Mouse (Mus musculus): Measurements from ENCODE around the gene Ifitm3. TPM values are rescaled to one million over a fixed set of nuclear protein-coding genes. Genes with fewer than 3 reads are reported as not detected.
"Not testable (repeated sequence)": the region's sequence is repeated elsewhere in the genome, so short reads cannot be mapped to it uniquely, and the experiment has no call there.

Ifitm3 gene
- total RNA-seq, 2 experiments from 2014 or later = 13.0 TPM

DNA sequence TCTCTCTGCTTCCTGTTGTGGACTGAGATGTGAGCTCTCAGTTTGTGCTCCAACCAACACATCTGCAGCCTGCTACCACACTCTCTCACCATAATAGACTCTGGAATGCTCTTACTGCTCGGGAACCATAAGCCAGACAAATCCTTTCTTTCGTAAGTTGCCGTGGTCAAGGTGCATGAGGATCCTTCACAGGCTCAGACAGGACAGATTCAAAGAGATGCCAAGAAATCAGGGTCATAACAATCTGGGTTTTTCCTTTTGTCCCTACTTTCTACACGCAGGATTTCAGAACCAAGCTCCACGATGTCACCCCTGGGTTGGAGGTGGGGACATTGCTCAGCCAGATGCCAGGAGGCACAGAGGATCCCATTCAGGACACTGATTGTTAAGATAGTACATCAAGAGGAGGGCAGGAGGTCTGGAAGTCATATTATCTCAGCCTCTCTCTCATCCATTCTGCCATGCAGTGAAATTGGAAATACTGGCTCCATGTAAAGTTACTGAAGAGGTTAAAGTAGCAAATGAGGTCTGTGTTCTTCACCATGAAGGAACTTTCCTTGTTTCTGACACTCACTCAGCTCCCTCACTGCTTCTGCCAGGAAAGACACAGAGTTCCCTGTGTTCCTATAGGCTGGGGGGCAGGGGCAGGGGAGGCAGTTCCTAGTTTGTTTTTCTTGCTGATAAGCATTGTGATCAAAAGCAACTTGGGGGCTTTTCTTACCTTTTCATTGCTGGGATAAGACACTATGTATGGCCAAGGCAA, 7.1 kb downstream of the Ifitm3 start:
- no peak for DNase-seq (ENCODE audit: low spot score in 2 of 2)

DNA sequence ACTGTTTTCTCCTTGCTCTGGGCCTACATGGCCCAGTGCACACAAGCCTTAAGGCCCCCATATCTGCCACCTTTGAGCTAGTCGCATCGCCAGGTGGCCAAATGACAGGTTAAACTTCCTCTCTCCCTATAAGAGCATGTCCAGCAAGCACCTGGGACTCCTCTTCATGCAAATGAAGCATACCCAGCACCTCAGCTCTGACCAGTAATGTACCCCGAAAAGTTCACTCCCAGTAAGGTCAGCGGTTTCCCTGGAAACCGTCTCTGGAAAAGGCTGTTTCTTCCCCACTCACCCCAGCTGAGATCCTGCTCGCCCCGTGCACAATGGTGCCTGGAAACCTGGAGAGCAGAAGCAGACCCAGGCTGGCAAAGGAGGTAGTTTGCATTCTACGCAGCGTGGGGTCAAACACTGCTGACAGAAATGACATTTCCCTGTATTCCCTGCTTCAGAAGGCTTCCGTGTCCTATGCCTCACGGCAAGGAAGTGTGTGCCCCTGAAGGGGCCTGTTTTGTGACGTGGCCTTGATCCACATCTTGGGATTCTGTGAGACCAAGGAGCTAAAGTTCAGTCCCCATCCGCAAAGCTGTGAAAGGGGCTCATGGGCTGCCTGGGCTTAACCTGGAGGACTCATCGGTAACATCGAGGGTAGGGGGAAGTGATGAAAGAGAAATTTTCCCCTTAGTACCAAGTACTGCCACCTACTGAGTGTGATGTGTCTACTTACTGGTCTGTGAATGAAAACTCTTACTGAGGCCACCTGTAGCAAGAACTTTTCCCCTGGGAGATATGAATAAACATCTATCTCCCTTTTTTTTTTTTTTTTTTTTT, 9.5 kb downstream of the Ifitm3 start:
- no peak for DNase-seq (ENCODE audit: low spot score in 2 of 2)

DNA sequence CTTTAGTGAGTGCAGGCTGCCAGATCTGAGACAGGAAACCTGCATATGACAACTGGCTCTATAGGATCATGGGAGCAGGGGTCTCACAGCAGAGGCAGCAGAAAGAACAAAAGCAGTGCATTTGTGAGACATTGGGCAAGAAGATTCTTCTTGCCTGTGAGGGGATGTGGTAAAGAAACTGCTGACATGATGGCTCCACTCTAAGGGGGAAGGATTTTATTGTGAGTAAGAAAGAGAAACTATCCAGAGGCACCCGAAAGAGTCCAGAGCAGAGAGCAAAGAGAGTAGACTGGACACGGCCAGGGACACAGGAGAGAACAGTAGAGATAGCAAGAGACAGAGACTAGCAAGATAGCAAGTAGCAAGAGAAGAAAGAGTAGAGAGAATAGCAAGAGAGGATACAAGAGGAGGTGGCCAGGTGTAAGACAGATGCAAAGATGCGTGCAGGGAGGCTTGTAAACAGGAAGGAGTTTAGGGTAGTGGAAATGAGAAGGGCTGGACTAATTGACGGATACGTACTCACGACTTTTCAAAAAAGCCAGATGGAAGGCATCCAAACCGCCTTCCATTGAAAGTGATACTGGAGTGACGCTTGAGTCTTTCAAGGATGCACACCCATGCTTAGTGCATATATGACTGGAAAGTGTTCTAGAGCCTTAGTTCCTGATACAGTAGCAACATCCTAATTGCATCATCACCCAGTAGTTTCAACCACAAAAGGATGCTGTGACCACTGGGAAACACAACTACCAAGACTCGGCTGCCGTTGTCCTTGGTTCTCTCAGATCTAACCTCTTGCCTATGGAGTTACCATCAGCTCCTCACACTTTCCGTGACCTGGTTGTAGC, 11.5 kb downstream of the Ifitm3 start:
- no peak for DNase-seq (ENCODE audit: low spot score in 2 of 2)

DNA sequence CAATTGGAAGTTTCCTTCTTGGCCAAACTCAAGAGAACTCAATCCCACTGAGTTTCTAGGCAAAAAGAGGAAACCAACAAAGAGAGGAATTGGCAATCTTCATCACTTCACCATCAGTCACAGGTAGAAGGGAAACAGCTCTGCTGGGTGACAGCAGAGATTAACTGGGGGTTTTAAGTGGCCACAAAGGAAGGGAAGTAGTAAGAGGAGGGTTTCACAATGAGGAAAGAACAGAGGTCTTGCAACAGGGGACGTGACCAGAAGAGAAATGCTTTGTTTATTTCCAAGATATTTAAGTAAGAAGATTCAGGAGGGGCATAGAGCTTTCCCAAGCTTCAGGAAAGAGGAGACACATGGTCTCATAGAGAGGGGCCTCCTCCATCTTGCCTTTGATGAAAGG, 12.8 kb downstream of the Ifitm3 start:
- DNase-seq (ENCODE audit: low spot score in 2 of 2) = no peak

DNA sequence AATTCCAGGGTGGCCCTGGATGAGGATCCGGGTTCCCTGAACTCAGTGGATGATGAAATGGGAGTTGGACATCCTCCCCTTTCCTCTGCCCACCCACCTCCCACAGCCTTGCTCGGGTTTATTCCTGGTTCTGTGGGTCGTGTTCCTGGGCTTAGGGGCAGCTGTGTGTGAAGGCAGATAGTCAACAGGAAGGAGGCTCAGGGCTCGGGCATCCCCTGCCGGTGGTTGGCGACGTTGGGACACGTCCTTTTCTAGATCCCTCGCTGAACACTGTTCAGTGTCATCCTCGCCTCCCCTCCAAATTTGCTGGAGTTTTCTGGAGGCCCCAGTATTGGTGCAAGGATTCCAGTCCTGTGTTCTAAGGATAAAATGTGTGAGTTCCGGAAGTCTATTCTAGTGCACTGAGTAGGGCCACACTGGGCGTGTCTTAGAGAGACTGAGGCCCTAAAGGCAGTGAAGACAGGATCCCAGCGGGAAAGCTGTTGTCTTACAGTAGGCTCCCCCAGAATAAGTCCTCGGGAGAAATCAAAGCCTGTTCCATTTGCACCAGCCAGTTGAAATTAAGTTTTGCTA, 19.4 kb downstream of the Ifitm3 start:
- no peak for DNase-seq (ENCODE audit: low spot score in 2 of 2)

DNA sequence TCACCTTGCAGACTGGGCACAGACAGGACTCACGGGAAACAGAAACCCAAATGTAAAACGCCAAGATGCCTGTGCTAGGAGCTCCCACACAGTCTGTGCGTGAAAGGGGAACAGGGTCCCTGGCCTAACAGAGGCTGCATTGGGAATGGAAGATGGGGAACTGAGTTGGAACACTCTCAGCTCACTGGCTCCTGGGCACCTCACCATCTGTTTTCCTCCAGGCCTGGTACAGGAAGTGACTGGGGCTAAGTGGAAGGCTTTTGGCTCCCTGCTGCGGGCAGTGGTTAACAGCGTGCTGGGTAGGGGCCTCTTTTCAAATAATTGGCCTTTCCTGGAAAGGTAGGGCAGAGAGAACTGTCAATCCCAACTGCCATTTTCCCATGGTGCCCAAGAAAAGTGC, 19.9 kb downstream of the Ifitm3 start:
- DNase-seq (ENCODE audit: low spot score in 2 of 2) = no peak

DNA sequence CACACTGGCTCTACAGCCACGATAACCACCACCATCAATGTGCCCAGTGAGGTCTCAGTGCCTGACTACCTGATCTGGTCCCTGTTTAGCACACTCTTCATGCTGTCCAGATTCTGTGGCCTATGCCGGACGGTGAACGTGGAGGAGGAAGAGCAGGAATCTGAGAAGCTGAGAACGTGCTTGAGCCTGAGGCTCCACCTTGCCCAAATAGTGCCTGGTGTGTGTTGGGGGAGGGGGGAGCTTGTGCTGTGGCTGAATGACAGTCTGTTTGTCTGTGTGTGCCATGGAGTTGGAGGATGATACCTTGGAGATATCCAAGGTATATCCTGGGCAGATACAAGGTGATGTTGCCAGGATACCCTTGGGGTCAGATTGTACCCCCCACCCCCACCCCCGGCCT, 20.4 kb downstream of the Ifitm3 start:
- no peak for DNase-seq (ENCODE audit: low spot score in 2 of 2)

DNA sequence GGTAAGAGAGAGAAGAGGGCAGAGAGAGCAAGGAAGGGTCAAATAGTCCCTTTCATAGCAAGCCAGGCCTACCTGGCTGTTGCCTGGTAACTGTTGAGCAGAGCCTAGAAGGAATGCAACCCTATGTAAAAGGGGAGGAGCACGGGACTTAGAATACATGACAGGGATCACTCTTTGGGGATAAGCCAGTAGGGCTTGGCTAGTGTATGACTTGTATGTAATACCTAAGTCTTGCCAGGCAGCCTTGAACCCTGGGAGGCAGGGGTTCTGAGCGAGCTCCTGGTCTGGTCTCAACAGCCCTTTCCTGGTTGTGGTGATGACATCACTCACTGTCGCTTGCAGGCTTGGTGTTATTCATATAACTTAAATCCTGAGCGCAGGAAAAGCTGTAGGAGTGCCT, 21.5 kb downstream of the Ifitm3 start:
- no peak for DNase-seq (ENCODE audit: low spot score in 2 of 2)

DNA sequence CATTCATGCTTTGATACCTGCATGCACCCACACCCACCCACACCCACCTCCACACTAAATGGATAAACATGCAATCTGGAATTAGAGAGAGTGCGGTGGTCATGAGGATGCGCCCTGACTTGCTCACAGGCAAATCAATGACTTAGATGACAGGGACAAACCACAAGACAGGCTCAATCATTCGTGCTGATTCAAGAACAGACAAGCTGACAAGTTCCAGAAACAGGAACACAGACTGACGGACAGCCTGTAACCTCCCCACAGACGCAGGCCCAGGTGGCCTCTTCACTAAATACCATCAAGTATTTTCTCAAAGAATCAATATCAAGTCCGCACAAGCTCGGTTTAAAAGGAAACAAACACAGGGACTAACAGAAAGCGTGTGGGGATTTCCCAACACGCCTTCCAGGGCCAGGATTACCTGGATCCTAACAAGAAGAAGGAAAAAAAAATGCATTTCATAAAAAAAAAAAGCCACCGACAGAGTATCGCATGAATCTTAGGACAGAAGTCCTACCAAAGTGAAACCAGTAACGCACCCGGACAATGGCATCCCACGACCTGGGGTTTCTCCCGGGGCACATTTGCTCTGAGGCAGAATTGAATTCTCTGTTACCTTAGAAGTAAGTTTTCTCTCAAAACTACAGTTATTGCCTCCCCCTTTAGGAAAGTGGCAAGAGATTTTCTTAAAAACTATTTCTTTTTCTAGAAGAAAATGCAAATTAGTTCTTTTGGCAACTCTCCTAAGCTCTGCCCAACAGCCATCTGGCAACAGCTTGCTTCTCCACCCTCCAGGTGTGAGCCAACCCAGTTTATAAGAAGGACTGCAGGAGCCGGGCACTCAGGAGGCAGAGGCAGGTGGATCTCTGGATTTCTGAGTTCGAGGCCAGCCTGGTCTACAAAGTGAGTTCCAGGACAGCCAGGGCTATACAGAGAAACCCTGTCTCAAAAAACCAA, 23.1 kb downstream of the Ifitm3 start:
- no peak for DNase-seq (ENCODE audit: low spot score in 2 of 2)

DNA sequence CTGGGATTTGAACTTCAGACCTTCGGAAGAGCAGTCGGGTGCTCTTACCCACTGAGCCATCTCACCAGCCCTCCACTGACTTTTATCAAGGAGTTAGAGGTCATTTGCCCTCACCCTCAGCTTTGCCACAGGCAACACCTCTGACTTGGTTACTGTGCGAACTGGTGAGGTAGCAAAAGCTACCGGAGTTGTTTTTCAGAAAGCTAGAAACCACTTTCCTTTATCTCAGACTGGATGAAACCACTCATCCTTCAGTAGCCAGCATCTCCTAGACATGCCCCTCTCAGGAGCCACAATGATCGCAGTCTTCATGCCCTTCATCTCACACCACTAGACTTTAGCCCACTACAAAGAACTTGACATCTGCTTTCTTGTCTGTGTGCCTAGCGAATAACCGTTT, 27.6 kb downstream of the Ifitm3 start:
- DNase-seq (ENCODE audit: low spot score in 2 of 2) = no peak

DNA sequence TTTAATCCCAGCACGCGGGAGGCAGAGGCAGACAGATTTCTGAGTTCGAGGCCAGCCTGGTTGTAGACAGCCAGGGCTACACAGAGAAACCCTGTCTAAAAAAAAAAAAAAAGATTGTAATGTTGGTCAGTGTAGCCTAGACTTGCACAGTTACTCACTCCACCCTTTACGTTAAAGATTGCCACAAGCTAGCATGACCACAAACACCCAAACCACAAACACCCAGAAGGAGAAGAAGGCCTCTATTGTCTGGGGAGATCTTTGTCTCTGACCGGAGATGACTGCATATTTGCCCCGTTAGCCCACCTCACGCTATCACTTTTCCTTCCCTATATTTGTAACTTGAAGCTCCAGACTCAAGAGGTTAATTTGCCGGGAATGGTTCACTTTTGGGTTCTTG, 28.9 kb downstream of the Ifitm3 start:
- no peak for DNase-seq (ENCODE audit: low spot score in 2 of 2)

DNA sequence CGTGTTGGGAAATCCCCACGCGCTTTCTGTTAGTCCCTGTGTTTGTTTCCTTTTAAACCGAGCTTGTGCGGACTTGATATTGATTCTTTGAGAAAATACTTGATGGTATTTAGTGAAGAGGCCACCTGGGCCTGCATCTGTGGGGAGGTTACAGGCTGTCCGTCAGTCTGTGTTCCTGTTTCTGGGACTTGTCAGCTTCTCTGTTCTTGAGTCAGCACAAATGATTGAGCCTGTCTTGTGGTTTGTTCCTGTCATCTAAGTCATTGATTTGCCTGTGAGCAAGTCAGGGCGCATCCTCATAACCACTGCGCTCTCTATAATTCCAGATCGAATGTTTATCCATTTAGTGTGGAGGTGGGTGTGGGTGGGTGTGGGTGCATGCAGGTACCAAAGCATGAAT, 33.9 kb downstream of the Ifitm3 start:
- DNase-seq (ENCODE audit: low spot score in 2 of 2) = not testable (repeated sequence)

DNA sequence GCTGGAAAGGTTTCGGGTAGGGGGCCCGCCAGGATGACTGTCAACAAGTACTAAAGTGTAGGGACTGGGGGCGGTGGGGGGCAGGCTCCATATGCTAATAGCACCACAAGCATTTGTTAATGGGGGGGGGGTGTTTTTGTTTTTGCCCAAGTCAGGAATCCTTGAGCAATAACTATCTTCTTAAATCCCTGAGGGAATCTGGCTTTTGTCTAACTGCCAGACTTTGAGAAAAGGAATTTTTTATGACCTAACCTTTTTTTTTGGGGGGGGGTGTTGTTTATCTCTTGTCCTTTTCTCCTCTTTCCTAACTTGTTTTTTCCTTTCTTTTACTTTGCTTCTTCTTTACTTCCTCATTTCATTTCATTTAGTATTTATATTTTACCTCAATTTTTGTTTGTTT, 35.1 kb downstream of the Ifitm3 start:
- no peak for DNase-seq (ENCODE audit: low spot score in 2 of 2)

DNA sequence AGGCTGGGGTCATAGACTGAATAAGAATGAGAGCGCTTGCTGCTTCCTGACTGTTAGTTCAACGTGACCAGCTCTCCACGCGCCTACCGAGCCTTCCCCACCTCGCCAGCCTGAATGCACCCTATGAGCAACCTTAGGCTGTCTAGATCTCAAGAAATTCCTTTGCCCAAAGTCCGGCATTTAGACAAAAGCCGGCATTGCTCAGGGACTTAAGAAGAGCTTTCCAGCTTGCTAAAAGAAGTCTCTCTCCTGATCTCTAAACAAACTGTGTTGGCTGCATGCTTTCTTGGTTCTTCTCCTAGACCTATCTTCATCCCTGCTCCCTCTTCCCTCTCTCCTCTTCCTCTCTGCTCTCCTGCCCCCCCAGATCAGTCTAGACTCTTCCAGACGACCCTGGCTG, 35.6 kb downstream of the Ifitm3 start:
- DNase-seq (ENCODE audit: low spot score in 2 of 2) = no peak

DNA sequence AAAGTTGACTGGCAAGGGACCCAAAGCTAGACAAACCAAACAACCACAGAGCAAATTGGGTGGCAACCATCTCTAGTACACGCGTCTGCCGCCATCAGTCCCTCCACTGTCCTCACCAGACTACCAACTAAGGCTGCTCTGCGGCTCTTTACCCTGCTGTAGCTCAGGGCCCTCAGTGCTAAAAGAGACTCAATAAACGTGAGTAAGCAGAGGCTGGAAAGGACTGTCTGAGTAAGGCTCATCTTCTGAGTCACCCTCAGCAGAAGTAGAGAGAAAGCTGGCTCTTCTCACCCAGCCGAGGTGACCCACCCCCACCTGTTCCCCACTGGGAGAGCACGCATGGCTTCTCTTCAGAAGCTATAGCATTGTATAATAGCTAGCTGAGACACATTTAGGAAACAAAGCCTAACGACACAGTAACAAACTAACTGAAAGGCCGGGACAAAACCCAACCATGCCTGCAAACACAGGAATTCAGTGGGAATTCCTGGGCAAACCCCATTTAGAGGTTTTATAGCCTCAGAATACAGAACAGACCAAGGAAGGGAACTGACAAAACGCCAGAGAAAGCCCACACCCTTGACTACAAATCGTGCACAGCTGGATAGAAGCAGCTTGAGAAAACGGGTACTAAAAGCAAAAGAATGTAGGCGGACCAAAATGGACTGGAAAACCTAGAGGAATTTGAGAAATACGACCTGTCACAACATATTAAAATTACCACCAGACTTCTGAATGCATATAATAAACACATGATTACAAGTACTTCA, 37.0 kb downstream of the Ifitm3 start:
- DNase-seq (ENCODE audit: low spot score in 2 of 2) = no peak

DNA sequence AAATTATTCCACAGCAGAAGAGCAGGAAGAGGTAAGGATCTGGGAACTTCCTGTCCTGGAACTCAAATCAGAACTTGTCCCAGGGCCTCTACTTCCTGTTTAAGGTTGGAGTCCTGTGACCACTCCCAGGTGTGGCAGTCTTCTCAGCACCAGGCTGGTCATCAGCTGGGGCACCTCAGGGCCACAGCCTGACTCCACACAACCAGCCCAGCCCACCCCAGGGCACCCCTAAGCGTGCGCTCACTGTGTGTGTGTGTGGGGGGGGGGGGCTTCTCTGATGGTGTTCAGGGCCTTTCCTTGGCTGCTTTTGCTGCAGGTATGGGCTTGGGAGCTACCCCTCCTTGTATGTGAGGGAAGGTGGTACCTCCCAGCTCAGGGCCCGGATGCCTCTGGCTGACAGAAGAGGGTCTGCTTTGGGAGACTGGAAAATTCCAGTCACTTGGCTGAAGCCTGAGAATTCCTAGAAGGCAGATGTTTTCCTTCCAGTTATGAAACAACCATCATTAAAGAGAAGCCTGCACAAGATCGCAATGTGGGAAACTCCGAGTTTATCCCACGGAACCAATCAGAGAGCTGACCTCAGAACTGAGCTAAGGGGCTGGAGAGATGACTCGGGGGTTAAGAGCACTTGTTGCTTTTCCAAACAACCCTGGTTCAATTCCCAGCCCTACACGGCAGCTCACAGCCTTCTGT, 38.9 kb downstream of the Ifitm3 start:
- DNase-seq (ENCODE audit: low spot score in 2 of 2) = no peak

DNA sequence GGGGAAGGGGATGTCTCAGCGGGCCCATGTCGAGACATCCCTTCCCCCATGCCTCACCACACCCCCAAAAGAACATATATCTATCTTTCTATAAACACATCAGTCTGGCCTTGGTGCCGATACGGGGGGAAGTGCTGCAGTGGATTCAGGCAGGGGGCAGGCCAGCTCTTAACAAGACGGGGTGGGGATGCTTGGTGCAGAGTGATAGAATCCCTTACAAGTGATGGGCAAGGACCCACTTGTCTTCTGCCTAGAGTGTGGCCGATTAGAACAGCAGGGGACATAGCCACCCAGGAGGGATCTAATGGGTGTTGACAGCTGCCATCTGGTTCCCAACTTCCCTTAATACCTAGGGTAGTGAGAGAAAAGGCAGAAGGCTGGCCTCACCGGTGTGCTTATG, 39.6 kb downstream of the Ifitm3 start:
- DNase-seq (ENCODE audit: low spot score in 2 of 2) = no peak

DNA sequence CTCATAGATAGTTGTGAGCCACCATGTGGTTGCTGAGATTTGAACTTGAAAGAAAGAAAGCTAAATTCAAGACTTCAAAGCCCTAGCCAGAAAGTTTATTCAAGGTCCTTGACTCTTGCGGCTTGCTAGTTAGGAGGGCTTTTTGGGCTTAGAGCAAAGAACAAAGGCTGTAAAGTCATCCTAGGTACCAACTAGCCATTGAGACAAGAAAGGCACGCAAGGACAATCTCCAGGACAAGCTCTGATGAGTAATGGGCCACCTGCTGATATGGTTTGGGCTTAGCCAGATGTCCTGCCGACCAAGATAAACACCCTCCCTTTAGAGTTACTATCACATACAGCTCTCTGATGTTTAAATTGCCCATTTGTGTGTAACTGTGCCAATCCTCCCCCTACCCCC, 41.9 kb downstream of the Ifitm3 start:
- not testable (repeated sequence) for DNase-seq (ENCODE audit: low spot score in 2 of 2)
